Mouse (Mus musculus) bone marrow, adult 2 months (tissue): ENCODE data around the gene Bod1l. TPM values are rescaled to one million over a fixed set of nuclear protein-coding genes. Genes with fewer than 3 reads are reported as not detected.

Source experiments
- H3K27ac ChIP-seq: fragments of 200-500 bp; 2 replicates; pipeline ENCODE4 v1.5.1; 2012; ENCODE audit warnings: low read depth, mild to moderate bottlenecking, control low read depth, inconsistent platforms, low read length; ENCODE audit not compliant: control insufficient read depth, poor library complexity, insufficient read depth
- H3K4me1 ChIP-seq: fragments of 200-500 bp; 2 replicates; pipeline ENCODE4 v1.6.1; 2011; ENCODE audit warnings: low read length; ENCODE audit not compliant: control insufficient read depth, insufficient read depth
- H3K4me3 ChIP-seq: fragments of 200-500 bp; replicated peaks from 2 replicates; pipeline ENCODE3; 2011; ENCODE audit warnings: mild to moderate bottlenecking, low read depth, low read length, control low read depth; ENCODE audit not compliant: control insufficient read depth
- CTCF ChIP-seq: fragments of 200-500 bp; IDR thresholded peaks from 2 replicates; pipeline ENCODE4 v1.5.1; 2011; ENCODE audit warnings: low read length, control low read depth; ENCODE audit not compliant: control insufficient read depth, insufficient read depth
- POLR2A ChIP-seq: fragments of 200-500 bp; IDR thresholded peaks from 2 replicates; pipeline ENCODE4 v1.6.1; 2011; ENCODE audit warnings: low read depth, mild to moderate bottlenecking, control low read depth, low read length, borderline replicate concordance; ENCODE audit not compliant: control insufficient read depth
- WGBS: fragments of 180-500 bp; shearing (Covaris S2); methylation state at CpG from one replicate; pipeline ENCODE4 v1.1.7; 2018; 5-methylcytosine and 5-hydroxymethylcytosine counted together
- polyA plus RNA-seq: library from polyadenylated mRNA; stranded (reverse); fragments of >200 nt; gene quantifications from 2 replicates; pipeline ENCODE4 v1.2.4, GENCODE M21; 2011; ENCODE audit warnings: low replicate concordance; ENCODE audit not compliant: missing spikeins, insufficient read depth, insufficient read length

Bod1l gene
- polyA plus RNA-seq, 1 experiment: 34.7 TPM

- H3K27ac ChIP-seq: no peak overlapping the region
- H3K4me3 ChIP-seq: no peak overlapping the region
- H3K4me1 ChIP-seq: no peaks in the 10 kb centered on the region
- WGBS: 86% methylated on average over 5 of the region's 5 CpGs
- no peak for TF ChIP-seq POLR2A
- TF ChIP-seq CTCF: no peak
These were observed 62.2 kb downstream of the Bod1l start for GRCm38 (mm10) chr5:41781890-41782289.

DNA sequence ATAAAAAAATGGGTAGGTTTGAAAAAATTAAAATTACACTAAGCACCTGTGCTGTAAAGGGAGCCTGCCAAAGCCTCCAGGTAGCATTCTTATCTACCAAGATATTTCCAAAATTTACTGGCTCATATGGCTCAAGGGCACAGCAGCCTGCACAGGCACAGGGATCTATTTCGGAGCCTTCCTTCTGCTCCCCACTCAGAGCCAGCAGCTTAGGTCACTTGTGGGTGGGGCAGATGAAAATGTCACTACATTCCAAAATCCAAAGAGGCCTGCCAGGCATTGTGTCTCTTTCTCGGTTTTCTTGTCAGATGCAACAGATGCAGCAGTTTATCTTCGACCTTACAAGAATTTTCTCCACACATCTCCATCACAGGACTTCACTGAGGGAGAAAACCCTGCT lies 64.1 kb downstream of the Bod1l start:
- Histone ChIP-seq H3K4me1 (no peaks in the 10 kb centered on the region), H3K4me3 (no peak overlapping the region), H3K27ac (no peak overlapping the region)
- 81% methylated on average over 3 of the region's 3 CpGs for WGBS
- TF ChIP-seq POLR2A (no peak), CTCF (no peak)

DNA sequence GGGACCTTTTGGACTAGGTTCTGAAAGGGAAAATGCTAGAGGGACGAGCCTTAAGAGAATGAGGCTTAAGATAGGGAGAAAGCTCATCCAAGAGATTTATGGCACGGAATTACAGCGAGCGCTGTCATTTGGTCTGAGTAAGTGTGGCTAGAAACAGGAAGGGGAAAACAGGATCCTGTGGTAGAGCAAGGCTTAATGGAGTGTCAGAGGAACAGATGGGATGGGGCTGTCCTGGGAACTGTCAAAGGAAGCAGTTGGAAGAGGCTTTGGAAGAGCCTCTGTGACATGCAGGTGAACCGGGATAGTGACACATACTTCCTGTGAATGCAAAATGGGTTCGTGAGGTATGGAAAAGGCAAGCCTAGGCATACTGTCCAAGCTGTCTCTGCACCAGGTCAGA lies 68.4 kb downstream of the Bod1l start:
- TF ChIP-seq CTCF (no peak), POLR2A (no peak)
- 25% methylated on average over 6 of the region's 6 CpGs for WGBS
- H3K4me3 ChIP-seq: no peak overlapping the region
- no peaks in the 10 kb centered on the region for H3K4me1 ChIP-seq
- H3K27ac ChIP-seq: no peak overlapping the region

DNA sequence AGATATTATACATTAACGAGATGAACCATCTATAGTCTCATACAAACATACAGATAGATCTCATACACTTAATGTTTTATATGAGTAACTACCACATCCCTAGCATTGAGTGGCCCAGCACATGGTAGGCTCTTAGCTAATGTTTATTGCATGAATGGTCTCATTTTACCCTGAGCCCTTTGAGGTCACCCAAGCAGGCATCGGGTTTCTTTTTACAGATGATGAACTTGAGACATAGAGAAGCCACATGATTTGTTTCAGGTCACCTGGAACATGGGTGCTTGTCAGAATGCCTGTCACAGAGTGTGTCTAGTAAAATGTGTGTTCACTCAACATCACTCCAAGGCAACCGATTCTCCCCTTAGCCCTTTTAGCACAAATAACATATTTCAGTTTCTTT lies 68.8 kb downstream of the Bod1l start:
- Histone ChIP-seq H3K4me1 (no peaks in the 10 kb centered on the region), H3K4me3 (no peak overlapping the region), H3K27ac (no peak overlapping the region)
- 70% methylated on average over 3 of the region's 3 CpGs for WGBS
- no peak for TF ChIP-seq POLR2A
- no peak for TF ChIP-seq CTCF

GRCm38 (mm10) chr5:41768382-41769040 lies 75.6 kb downstream of the Bod1l start:
- Histone ChIP-seq H3K4me1 (no peaks in the 10 kb centered on the region), H3K27ac (no peak overlapping the region), H3K4me3 (peak overlapping the region; percentile 59)
- TF ChIP-seq CTCF (peak; percentile 99), POLR2A (no peak)
- 3% methylated on average over 21 of the region's 21 CpGs for WGBS

- TF ChIP-seq CTCF (no peak), POLR2A (no peak)
- H3K4me3 ChIP-seq: no peak overlapping the region
- H3K27ac ChIP-seq: no peak overlapping the region
- WGBS: 5% methylated on average over 33 of the region's 33 CpGs
- no peaks in the 10 kb centered on the region for H3K4me1 ChIP-seq
These were observed 76.6 kb downstream of the Bod1l start for GRCm38 (mm10) chr5:41767296-41768200.

DNA sequence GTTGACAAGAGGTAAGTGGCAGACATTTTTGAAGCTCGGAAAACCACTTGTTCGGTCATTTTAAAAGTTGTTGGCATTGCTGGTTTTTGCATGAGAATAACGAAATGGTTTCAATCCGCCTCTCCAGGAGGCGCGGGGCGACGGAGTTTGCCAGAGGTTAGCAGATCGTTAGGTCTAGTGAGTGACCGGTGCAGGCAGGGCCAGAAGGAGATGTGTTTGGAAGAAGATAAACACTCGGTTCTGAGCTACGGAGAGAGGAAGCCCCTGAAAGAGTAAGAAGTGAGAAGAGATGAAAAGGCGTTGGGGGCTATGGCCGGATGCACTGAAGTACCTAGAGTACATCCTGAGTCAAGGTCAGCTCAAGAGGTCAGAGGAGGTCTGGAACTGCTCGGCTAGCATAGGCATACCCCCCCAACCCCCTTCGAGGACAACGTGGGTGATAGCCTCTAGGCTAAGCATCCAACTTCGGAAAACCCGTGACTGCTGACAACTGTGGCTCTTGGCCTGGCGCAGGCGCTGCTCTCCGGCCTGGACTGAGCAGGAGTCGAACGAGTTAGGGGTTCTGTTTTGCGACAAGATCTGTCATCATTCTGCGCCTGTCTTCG lies 77.6 kb downstream of the Bod1l start:
- 6% methylated on average over 27 of the region's 27 CpGs for WGBS
- no peaks in the 10 kb centered on the region for H3K4me1 ChIP-seq
- no peak for TF ChIP-seq CTCF
- no peak for TF ChIP-seq POLR2A
- H3K27ac ChIP-seq: no peak overlapping the region
- no peak overlapping the region for H3K4me3 ChIP-seq
